Mouse (Mus musculus): ENCODE data around the gene Crisp2. TPM values are rescaled to one million over a fixed set of nuclear protein-coding genes. Genes with fewer than 3 reads are reported as not detected.
"Not testable (repeated sequence)": the region's sequence is repeated elsewhere in the genome, so short reads cannot be mapped to it uniquely, and the experiment has no call there.

Gene Crisp2
- polyA plus RNA-seq, 1 experiment from 2014 or later, result 0.33 TPM

GRCm38 (mm10) chr17:40763662-40764061 is 43.1 kb downstream of the Crisp2 start:
- H3K4me3 ChIP-seq (ENCODE audit: low read depth, low read length), result no peak overlapping the region
- 61% methylated on average over 4 of the region's 4 CpGs for WGBS (ENCODE audit: insufficient replicate concordance)
- H3K9me3 ChIP-seq (replicated peaks; ENCODE audit: control insufficient read depth, low read length), result no peaks in the 10 kb centered on the region
- H3K27ac ChIP-seq (ENCODE audit: low read depth, low read length), result no peak overlapping the region
- H3K4me2 ChIP-seq, result no peak overlapping the region
- no peaks in the 10 kb centered on the region for H3K27me3 ChIP-seq (ENCODE audit: control insufficient read depth, insufficient read depth, low read length)
- no peaks in the 10 kb centered on the region for H3K4me1 ChIP-seq (ENCODE audit: control insufficient read depth, insufficient read depth, low read length)
- no peak for ATAC-seq (replicated peaks; ENCODE audit: insufficient number of reproducible peaks, low FRiP score, low TSS enrichment)
- H3K36me3 ChIP-seq (ENCODE audit: control insufficient read depth, insufficient read depth, low read length), result no peaks in the 10 kb centered on the region
- H3K9ac ChIP-seq (ENCODE audit: low read depth, low read length), result no peak overlapping the region

- 60% methylated on average over 4 of the region's 4 CpGs for WGBS (ENCODE audit: insufficient replicate concordance)
- ATAC-seq (replicated peaks; ENCODE audit: insufficient number of reproducible peaks, low FRiP score, low TSS enrichment), result no peak
- Histone ChIP-seq H3K4me2 (no peak overlapping the region), H3K4me1 (ENCODE audit: control insufficient read depth, insufficient read depth, low read length) (no peaks in the 10 kb centered on the region), H3K4me3 (ENCODE audit: low read depth, low read length) (no peak overlapping the region), H3K9ac (ENCODE audit: low read depth, low read length) (no peak overlapping the region), H3K27ac (ENCODE audit: low read depth, low read length) (no peak overlapping the region), H3K27me3 (ENCODE audit: control insufficient read depth, insufficient read depth, low read length) (no peaks in the 10 kb centered on the region), H3K36me3 (ENCODE audit: control insufficient read depth, insufficient read depth, low read length) (no peaks in the 10 kb centered on the region), H3K9me3 (replicated peaks; ENCODE audit: control insufficient read depth, low read length) (no peaks in the 10 kb centered on the region)
Measured at GRCm38 (mm10) chr17:40731724-40732123, 75.1 kb downstream of the Crisp2 start.

GRCm38 (mm10) chr17:40731296-40731695 is 75.5 kb downstream of the Crisp2 start:
- Histone ChIP-seq H3K9me3 (replicated peaks; ENCODE audit: control insufficient read depth, low read length) (no peaks in the 10 kb centered on the region), H3K27me3 (ENCODE audit: control insufficient read depth, insufficient read depth, low read length) (no peaks in the 10 kb centered on the region), H3K36me3 (ENCODE audit: control insufficient read depth, insufficient read depth, low read length) (no peaks in the 10 kb centered on the region), H3K4me3 (ENCODE audit: low read depth, low read length) (no peak overlapping the region), H3K27ac (ENCODE audit: low read depth, low read length) (no peak overlapping the region), H3K4me2 (no peak overlapping the region), H3K9ac (ENCODE audit: low read depth, low read length) (no peak overlapping the region), H3K4me1 (ENCODE audit: control insufficient read depth, insufficient read depth, low read length) (no peaks in the 10 kb centered on the region)
- ATAC-seq (replicated peaks; ENCODE audit: insufficient number of reproducible peaks, low FRiP score, low TSS enrichment), result no peak
- 70% methylated on average over 2 of the region's 2 CpGs for WGBS (ENCODE audit: insufficient replicate concordance)

- no peaks in the 10 kb centered on the region for H3K9me3 ChIP-seq (replicated peaks; ENCODE audit: control insufficient read depth, low read length)
- H3K4me1 ChIP-seq (ENCODE audit: control insufficient read depth, insufficient read depth, low read length), result no peaks in the 10 kb centered on the region
- no peak for ATAC-seq (replicated peaks; ENCODE audit: insufficient number of reproducible peaks, low FRiP score, low TSS enrichment)
- H3K9ac ChIP-seq (ENCODE audit: low read depth, low read length), result no peak within 1 kb of the TSS
- WGBS (ENCODE audit: insufficient replicate concordance), result 78% methylated on average over 2 of the region's 2 CpGs
- no peak within 1 kb of the TSS for H3K4me2 ChIP-seq
- H3K27ac ChIP-seq (ENCODE audit: low read depth, low read length), result no peak within 1 kb of the TSS
- no peaks in the 10 kb centered on the region for H3K36me3 ChIP-seq (ENCODE audit: control insufficient read depth, insufficient read depth, low read length)
- H3K4me3 ChIP-seq (ENCODE audit: low read depth, low read length), result no peak within 1 kb of the TSS
- no peaks in the 10 kb centered on the region for H3K27me3 ChIP-seq (ENCODE audit: control insufficient read depth, insufficient read depth, low read length)
Measured at GRCm38 (mm10) chr17:40726820-40727219, 80.0 kb downstream of the Crisp2 start, which contains the start of gene Esp1. Gene Esp1 (plus strand): TSS chr17:40727120.

GRCm38 (mm10) chr17:40717055-40717454 is 89.7 kb downstream of the Crisp2 start:
- not testable (repeated sequence) for ATAC-seq (replicated peaks; ENCODE audit: insufficient number of reproducible peaks, low FRiP score, low TSS enrichment); H3K4me2 ChIP-seq; H3K9me3 ChIP-seq (replicated peaks; ENCODE audit: control insufficient read depth, low read length); H3K4me3 ChIP-seq (ENCODE audit: low read depth, low read length); H3K27ac ChIP-seq (ENCODE audit: low read depth, low read length); H3K4me1 ChIP-seq (ENCODE audit: control insufficient read depth, insufficient read depth, low read length); H3K36me3 ChIP-seq (ENCODE audit: control insufficient read depth, insufficient read depth, low read length); H3K27me3 ChIP-seq (ENCODE audit: control insufficient read depth, insufficient read depth, low read length); H3K9ac ChIP-seq (ENCODE audit: low read depth, low read length)

GRCm38 (mm10) chr17:40716273-40716672 is 90.5 kb downstream of the Crisp2 start:
- ATAC-seq (replicated peaks; ENCODE audit: insufficient number of reproducible peaks, low FRiP score, low TSS enrichment), result no peak
- Histone ChIP-seq H3K9me3 (replicated peaks; ENCODE audit: control insufficient read depth, low read length) (no peaks in the 10 kb centered on the region), H3K9ac (ENCODE audit: low read depth, low read length) (no peak overlapping the region), H3K27me3 (ENCODE audit: control insufficient read depth, insufficient read depth, low read length) (no peaks in the 10 kb centered on the region), H3K4me1 (ENCODE audit: control insufficient read depth, insufficient read depth, low read length) (no peaks in the 10 kb centered on the region), H3K4me2 (no peak overlapping the region), H3K36me3 (ENCODE audit: control insufficient read depth, insufficient read depth, low read length) (no peaks in the 10 kb centered on the region), H3K27ac (ENCODE audit: low read depth, low read length) (no peak overlapping the region), H3K4me3 (ENCODE audit: low read depth, low read length) (no peak overlapping the region)

Other genes starting within 250 kb of the Crisp2 start
- gene Esp6, start 245.5 kb downstream of the Crisp2 start, polyA plus RNA-seq (2014; fragmentation: Nextera tagmentation; extraction: Ambion mirVana), result not detected in 2 replicates
- gene Esp4, start 208.4 kb downstream of the Crisp2 start, polyA plus RNA-seq (2014; fragmentation: Nextera tagmentation; extraction: Ambion mirVana), result not detected in 2 replicates
- not detected in 2 replicates for gene Esp3, start 174.9 kb downstream of the Crisp2 start, polyA plus RNA-seq (2014; fragmentation: Nextera tagmentation; extraction: Ambion mirVana)
- not detected in 2 replicates for gene Esp1, start 79.9 kb downstream of the Crisp2 start, polyA plus RNA-seq (2014; fragmentation: Nextera tagmentation; extraction: Ambion mirVana)
- gene Rhag, start 4.1 kb upstream of the Crisp2 start, polyA plus RNA-seq (2014; fragmentation: Nextera tagmentation; extraction: Ambion mirVana), result 25.7 and 33.2 TPM in 2 replicates
- 3.1 and 3.7 TPM in 2 replicates for gene 9130008F23Rik, start 73.6 kb upstream of the Crisp2 start, polyA plus RNA-seq (2014; fragmentation: Nextera tagmentation; extraction: Ambion mirVana)
- gene Glyatl3, start 107.3 kb upstream of the Crisp2 start, polyA plus RNA-seq (2014; fragmentation: Nextera tagmentation; extraction: Ambion mirVana), result not detected in 2 replicates
- gene Mut, start 127.7 kb upstream of the Crisp2 start, polyA plus RNA-seq (2014; fragmentation: Nextera tagmentation; extraction: Ambion mirVana), result 37.7 and 44.9 TPM in 2 replicates
- 21.4 and 24.4 TPM in 2 replicates for gene Cenpq, start 128.0 kb upstream of the Crisp2 start, polyA plus RNA-seq (2014; fragmentation: Nextera tagmentation; extraction: Ambion mirVana)